Mouse (Mus musculus) lung, postnatal 14 days (tissue): ENCODE data around the gene Ces1d.

Experiments
- DNase-seq: peaks from one replicate; pipeline ENCODE4 v3.0.0; 2021

The Ces1d gene

GRCm38 (mm10) chr8:93132196-93132595 is 65.4 kb downstream of the Ces1d start:
- DNase-seq, result no peak

GRCm38 (mm10) chr8:93131233-93131980 is 66.2 kb downstream of the Ces1d start, which contains the start of gene Ces1c:
Ces1c (minus strand) TSS chr8:93131283.
- DNase-seq, result no peak

- DNase-seq, result peak; percentile 1
Measured at GRCm38 (mm10) chr8:93126476-93126875, 71.2 kb downstream of the Ces1d start.

- no peak for DNase-seq
Measured at GRCm38 (mm10) chr8:93122005-93122404, 75.6 kb downstream of the Ces1d start.
